Mouse (Mus musculus) common myeloid progenitor, adult 5-6 weeks (primary cell): ENCODE data around the gene Zfp462. TPM values are rescaled to one million over a fixed set of nuclear protein-coding genes. Genes with fewer than 3 reads are reported as not detected.

Experiments
- ATAC-seq: replicated peaks from 2 replicates; pipeline ENCODE4 v1.8.0; 2016; ENCODE audit warnings: low read depth, mild to moderate bottlenecking, moderate TSS enrichment, inconsistent platforms; ENCODE audit not compliant: poor library complexity, severe bottlenecking
- total RNA-seq: library from RNA; stranded (forward); fragments of 200-1000, 187-1606 nt; gene quantifications from 2 replicates; pipeline ENCODE4 v1.2.3, GENCODE M21; 2017

Gene Zfp462
- total RNA-seq, 1 experiment from 2014 or later = 0.96 TPM

DNA sequence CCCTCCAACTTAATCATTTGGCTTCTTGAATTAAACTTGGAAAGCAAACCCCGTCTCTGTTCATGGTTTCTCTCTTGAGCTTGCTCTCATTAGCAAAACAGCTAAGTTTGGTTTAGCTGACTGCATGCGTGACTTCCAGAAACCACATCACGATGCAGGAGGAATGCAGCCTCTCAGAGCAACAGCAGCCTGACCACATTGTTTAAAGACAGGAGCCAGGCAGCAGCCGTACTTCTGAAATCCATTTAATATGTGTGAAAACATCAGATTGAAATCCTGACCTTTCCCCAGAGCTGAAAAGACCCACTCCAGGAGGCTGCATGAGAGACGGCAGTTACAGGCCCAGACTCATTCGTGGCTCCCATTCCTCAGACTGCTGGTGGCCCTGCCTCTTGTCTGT, 144.1 kb downstream of the Zfp462 start:
- ATAC-seq = no peak

DNA sequence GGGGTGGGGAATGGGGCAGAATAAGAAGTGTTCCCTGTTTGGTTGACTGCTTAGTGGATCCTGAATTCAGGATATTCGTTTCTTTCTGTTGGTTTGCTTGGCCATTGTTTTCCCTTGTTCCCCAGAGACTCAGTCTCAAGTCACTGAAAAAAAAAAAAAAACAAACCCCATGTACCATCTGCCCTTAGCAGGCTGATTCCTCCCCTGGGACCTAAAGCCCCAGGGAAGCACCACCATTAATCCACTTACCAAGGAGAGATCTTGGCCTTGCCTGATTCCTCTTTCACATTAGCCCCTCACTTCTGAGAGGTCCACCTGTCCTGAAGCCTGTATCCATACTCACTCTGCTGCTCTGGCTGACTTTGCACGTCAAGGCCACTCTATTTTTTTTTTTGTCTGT, 152.3 kb downstream of the Zfp462 start:
- no peak for ATAC-seq

DNA sequence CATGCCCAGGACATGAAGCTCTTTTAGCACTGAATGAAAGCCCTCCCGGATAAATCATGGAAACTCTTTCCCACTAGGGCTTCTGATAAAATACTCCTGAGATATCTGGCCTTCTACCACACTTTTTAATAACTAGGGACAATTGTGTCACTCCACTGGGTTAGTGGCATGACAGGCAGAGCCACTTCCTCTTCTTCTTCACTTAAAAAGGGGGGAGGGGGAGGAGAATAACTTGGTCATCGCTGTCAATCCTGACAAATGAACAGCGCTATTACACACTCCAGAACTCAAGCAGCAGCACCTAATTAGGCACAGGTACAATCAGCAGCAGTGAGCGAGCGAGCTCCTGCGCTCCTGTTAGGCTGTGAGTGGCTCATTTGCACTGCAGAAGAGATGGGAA, 153.5 kb downstream of the Zfp462 start:
- peak; percentile 66 for ATAC-seq

DNA sequence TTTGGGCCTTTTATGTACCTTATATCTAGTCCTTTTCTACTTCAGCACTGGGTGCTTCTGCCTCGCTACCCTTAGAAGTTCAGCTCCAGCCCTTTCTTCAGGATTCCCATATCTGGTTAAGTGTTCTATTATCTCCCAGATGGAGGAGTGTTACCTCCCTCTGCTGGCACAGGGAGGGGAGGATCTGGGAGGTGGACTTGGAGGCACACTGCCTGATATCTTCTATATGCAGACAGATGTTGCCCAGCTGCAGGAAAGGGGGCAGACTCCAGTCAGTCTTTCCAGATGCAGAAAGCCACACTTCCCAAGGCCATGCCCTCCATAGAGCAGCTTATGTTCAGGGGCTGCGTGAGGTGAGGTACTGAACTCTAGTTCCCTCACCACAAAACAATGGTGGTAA, 156.0 kb downstream of the Zfp462 start:
- ATAC-seq = no peak

DNA sequence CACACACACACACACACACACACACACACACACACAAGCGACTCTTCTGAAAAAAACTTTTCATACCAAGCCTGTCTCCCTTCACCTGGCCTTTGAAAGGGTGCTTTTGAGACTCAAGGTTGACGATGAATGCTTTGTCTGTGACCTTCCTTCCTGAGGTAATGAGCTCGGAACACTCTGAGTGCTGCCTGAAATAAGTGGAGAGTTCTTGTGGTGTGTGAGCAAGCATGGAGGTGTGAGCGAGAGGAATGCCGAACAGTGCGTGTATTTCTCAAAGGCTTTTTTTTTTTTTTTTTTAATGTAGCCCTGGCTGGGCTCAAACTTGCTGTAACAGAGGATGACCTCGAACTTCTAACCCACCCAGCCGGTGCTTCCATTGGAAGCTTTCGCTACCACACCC, 156.8 kb downstream of the Zfp462 start:
- no peak for ATAC-seq

DNA sequence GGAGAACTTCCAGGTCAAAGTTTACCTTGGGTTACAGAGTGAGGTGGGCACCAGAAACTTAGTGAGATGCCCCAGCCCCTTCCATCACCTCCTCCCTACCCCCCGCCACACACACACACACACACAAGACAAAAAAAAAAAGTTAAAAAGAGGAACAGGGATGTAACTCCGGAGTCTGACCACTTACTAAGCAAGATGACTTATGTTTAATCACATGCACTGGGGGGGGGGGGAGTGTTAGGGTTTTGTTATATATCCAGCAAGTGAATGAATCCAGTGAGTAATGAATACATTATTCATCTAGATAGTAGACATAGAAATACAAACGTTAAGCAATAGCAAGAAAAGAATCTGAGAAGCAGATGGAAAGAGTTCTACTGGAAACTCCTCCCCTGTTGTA, 157.5 kb downstream of the Zfp462 start:
- ATAC-seq = no peak

DNA sequence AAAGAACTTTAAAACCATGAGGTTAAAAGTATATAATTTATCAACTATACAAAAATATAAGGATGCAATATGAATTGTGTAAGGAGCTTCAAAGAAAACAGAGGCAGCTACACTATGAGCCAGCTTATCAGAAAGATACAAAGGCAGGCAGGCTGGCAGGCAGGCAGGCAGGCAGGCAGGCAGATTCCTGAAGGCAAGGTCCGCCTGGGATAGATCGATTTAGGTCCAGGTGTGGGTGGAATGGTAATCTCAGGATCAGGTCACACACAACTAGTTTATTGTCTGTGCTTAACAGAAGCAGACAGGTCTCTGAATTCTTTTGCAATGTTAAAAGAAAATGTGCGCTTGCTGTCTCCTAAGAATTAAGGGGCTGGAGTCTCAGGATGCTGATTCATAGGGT, 158.7 kb downstream of the Zfp462 start:
- ATAC-seq = no peak

DNA sequence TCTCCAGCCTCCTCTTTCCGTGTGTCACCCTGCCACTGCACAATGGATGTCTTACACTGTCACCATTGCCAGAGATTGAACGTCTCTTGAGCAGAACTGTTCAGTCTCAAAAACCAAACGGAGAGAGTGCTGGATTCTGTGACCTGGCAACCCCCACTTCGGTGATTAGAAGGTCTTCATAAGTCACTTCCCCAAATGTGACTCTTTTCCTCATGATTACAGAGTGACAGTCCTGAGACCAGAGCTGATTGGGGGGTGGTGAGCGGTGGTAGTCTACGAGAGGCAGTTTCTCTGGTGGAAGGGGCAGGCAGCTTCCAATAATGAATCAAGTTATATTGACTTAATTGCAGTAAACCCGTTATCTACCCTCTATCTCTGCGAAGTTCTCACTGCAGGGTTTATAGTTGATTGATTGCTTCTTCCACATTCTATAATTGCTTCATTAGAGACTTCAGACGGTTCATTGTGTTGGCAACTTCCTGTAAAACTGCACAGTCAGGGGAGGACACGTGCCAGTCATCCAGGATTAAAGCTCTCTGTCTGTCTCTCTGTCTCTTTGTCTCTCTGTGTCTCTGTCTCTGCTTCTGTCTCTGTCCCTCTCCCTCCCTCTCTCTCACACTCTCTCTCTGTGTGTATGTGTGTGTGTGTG, 173.1 kb downstream of the Zfp462 start:
- peak; percentile 80 for ATAC-seq

DNA sequence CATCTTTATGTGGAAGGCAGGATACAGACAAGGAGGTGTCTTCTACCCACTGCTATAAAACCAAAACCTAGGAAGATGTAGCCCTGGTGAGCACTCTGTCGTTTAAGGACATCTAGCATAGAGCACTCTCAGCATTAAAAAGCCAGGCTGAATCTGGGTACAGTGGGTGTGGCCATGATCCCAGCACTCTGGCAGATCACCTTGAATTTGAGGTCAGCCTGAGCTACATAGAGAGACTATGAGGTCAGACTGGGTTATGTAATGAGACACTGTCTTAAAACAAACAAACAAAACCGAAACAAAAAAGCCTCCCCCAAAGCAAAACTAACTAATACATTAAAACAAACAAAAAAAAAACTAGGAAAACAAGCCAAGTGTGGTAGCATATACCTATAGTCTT, 176.3 kb downstream of the Zfp462 start:
- ATAC-seq = no peak

DNA sequence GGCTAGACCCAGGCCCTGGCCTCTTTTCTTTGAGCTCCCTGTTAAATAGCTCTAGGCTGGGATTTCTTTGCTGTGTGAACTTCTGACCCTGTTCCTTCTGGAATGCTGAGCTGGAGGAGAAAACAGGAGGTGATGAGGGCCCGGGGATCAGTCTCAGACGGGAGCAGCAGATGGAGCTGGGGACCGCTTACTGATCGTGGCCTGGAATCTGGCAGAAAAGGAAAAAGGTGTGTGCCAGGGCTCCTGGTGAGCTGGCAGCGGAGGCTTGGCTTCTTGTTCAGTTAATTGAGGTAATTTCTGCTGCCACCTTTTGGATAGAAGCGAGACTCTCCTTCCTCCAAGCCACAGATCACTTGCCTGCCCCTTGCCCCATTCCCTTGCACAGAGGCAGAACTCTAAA, 177.1 kb downstream of the Zfp462 start:
- no peak for ATAC-seq

DNA sequence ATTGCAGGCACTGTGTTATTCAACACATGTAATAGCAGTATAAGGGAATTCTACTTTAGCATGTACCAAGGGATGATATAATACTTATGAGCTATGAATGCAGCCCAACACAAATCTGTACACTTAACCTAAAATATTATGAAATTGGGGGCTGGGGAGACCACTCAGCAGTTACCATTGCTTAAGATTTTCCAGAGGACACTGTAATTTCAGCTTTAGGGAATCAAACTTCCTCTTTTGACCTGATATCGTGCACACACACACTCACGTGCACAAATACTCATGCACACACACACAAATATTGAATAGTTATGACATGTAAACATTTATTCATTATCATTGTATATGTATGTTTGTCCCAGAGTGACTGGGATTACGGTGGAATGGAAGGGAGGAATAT, 179.3 kb downstream of the Zfp462 start:
- no peak for ATAC-seq

DNA sequence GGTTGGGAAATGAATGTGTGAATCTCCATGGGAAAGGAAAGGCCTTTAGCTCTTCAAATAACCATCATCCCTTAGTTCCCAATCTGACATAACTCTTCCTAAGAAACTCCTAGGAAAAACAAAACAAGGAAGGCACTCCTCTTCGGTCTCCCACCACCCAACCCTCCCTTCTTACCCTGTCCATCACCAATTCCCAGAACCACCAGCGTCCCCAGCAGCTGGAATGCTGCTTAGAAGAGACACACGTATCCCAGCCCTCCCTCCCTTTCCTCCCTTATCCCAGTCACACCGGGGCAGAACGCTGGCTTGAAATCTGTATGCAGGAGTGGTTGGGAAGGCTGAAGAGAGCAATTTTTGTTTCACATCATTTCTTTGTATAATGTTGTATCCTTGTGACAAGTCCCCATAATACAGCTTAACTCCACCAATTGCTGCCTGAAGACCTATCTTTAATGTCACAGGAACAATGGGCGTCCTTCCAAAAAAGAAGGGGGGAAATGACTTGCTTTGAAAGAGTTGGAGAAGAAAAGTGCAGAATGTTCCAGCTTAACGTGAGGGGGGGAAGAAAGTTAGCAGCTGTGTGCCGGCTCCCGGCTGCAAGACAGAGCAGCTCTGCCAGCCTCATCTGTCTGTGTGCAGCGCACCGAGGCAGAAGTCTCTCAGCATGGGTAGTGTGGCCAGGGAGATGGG, 180.3 kb downstream of the Zfp462 start:
- ATAC-seq = no peak

DNA sequence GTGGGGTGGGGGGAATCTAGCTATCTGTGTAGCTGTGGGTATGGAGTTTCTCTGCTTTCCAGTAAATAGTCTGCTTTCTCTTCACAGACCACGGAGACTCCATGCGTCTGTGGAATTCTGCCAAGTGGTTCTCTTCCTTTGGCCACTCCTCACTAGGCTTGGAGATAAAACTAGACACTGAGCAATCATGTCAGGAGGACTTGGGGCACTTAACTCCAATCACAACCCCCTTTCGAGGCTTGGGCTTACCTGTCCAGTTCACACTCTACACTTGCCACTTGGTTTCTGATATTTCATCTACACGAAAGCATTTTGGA, 180.8 kb downstream of the Zfp462 start:
- ATAC-seq = no peak

DNA sequence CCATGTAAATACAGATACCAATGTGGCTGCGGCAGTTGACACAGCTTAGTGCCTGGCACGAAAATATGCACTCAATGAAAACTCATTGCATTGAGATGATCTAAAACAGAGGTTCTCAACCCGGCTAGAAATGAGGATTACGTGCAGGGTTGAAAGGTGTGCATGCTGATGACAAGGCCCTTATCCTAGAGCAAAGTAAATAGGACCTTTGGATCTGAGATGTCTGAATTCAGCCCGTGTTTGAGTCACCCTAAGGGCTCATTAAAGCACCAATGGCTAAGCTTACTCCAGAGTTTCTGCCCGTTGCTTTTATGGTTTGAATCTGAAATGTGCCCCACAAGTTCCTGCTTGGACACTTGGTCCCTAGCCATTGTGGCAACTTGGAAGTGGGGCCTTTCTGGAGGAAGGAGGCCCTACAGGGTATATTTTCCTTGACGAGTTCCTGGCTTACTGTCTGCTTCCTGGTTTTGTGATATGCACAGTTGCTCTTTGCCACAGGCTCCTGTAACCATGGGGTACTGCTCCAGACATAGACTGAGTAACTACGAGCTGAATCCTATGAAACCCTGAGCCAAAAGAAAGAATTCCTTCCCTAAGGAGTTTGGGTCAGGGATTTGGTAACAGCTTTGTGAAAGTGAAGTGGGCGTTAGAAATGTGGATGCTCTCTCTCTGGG, 182.5 kb downstream of the Zfp462 start:
- no peak for ATAC-seq

DNA sequence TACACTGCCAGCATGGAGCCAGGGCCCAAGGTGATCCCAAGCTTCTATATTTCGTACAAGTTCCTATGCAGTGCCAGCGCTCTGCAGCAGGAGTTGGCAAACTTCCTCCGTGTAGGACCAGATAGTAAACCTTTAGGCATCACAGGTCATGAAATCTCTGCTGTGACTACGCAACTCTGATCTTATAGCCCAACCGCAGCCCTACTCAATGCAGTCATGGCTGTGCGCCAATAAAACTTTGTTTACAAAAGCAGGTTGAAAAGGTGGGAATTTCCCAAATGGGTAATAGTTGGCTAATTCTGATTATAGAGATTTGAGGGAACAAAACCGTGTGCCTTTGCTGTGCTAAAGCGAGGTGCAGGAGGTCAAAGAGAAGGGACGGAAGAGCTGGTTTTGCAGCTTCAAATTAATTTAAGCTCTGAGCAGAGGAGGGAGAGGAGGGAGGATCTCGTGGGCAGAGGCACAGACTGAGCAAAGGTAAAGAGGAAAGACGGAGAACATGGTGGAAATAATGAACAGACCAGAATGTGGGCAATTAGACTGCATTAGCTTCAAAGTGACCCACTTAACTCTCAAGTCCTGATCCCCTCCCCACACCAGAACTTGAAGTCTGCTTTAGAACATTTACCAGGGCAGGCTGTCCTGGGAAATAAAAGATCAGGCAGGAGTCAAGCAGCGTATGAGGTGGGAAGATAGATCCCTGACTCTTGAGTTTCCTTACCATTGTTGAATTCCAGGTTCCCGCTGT, 183.4 kb downstream of the Zfp462 start:
- ATAC-seq = no peak
